Mouse (Mus musculus): ENCODE data around the gene Taf12. TPM values are rescaled to one million over a fixed set of nuclear protein-coding genes. Genes with fewer than 3 reads are reported as not detected.

Gene Taf12
- polyA plus RNA-seq, 1 experiment from 2014 or later: 23.9 TPM

DNA sequence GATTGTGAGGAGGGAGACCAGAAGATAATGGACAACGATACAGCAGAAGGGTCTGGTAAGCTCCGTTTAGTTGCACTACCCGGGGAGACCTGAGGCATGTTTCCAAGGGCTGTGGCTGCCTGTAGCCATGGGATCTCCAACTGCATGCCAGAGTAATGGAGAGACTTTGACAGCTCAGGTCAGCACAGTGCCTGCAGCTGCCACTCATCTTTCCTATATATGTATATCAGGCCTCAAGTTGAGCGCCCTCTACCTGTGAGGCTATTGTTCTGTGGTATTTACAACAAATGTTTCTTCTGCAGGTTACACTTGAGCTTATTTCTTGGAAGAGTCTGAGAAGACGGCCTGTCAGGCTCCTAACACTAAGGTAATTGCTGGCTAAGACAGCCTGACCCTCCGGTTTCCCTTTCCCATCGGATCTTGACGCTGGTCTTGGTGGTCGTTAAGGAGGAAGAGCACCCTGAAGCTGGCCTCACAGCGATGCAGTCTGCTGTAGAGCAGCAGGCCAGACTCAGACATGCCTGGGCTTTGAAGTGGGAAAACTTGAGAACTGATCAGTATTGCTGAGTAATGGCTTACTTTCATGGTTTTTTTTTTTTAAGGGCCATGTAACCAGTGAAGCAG, 35.8 kb downstream of the Taf12 start:
- Histone ChIP-seq H3K4me3 (ENCODE audit: low read depth, low read length) (peak overlapping the region; percentile 78), H3K4me2 (replicated peaks; ENCODE audit: low read depth) (peak overlapping the region; percentile 77), H3K36me3 (ENCODE audit: control insufficient read depth, insufficient read depth, low read length) (peaks cover 6% of the 10 kb centered on the region), H3K4me1 (replicated peaks; ENCODE audit: control insufficient read depth, insufficient read depth) (no peaks in the 10 kb centered on the region), H3K9me3 (ENCODE audit: control insufficient read depth, low read length) (no peaks in the 10 kb centered on the region), H3K27me3 (ENCODE audit: control insufficient read depth, insufficient read depth, low read length) (no peaks in the 10 kb centered on the region), H3K9ac (ENCODE audit: low read length) (peak overlapping the region; percentile 92), H3K27ac (replicated peaks) (peak overlapping the region; percentile 93; the same call in 1 of the 2 replicates)
- WGBS: 23% methylated on average over 10 of the region's 10 CpGs
- peak; percentile 79 for TF ChIP-seq CTCF (IDR thresholded peaks at IDR 0.05; ENCODE audit: low read depth)
- no peak for TF ChIP-seq EP300 (optimal IDR thresholded peaks at IDR 0.05)
- ATAC-seq (ENCODE audit: low FRiP score, low TSS enrichment) (peak; percentile 46; the same call in 1 of the 2 replicates), DNase-seq (ENCODE audit: low spot score) (peak; percentile 68)

DNA sequence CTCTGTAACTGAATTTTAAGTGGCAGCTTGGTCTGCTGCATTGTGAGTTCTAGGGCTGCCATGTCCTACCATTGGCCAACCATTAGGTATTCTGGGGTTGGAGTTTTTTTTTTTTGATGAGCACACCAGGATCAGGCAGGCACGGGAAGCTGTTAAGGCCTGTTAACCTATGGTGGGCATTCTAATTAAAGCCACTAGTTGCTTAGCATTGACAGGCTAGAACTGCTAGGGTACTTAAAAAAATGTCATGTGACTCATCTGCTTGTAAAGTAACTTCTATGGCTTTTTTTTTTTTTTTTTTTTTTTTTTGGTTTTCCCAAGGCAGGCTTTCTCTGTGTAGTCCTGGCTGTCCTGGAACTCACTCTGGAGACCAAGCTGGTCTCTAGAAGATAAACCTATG, 37.0 kb downstream of the Taf12 start:
- WGBS: 55% methylated on average over 1 of the region's 1 CpGs
- Histone ChIP-seq H3K4me1 (replicated peaks; ENCODE audit: control insufficient read depth, insufficient read depth) (no peaks in the 10 kb centered on the region), H3K36me3 (ENCODE audit: control insufficient read depth, insufficient read depth, low read length) (peaks cover 6% of the 10 kb centered on the region), H3K4me2 (replicated peaks; ENCODE audit: low read depth) (no peak overlapping the region), H3K4me3 (ENCODE audit: low read depth, low read length) (no peak overlapping the region), H3K9me3 (ENCODE audit: control insufficient read depth, low read length) (no peaks in the 10 kb centered on the region), H3K9ac (ENCODE audit: low read length) (no peak overlapping the region), H3K27me3 (ENCODE audit: control insufficient read depth, insufficient read depth, low read length) (no peaks in the 10 kb centered on the region), H3K27ac (replicated peaks) (no peak overlapping the region)
- ATAC-seq (ENCODE audit: low FRiP score, low TSS enrichment) (no peak), DNase-seq (ENCODE audit: low spot score) (no peak)
- TF ChIP-seq CTCF (IDR thresholded peaks at IDR 0.05; ENCODE audit: low read depth): no peak
- no peak for TF ChIP-seq EP300 (optimal IDR thresholded peaks at IDR 0.05)

DNA sequence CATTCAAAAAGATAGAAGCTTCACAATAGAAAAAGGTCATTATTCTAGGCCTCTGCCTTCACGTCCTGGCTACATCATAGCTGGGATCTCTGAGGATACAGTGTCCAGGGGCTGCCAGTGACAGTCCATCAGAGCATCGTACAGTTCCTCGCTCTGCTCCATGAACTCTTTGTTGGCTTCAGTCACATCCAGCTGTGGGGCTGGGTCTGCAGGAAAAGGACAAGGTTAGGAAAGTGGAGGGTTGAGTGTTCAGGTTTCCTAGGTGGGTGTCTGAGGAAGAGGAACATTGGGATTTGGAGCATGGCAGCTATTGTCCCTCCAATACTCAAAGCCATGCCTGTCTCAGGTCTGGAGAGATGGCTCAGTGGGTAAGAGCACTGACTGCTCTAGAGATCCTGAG, 37.6 kb downstream of the Taf12 start:
- Histone ChIP-seq H3K27me3 (ENCODE audit: control insufficient read depth, insufficient read depth, low read length) (no peaks in the 10 kb centered on the region), H3K4me2 (replicated peaks; ENCODE audit: low read depth) (no peak overlapping the region), H3K4me1 (replicated peaks; ENCODE audit: control insufficient read depth, insufficient read depth) (no peaks in the 10 kb centered on the region), H3K9me3 (ENCODE audit: control insufficient read depth, low read length) (no peaks in the 10 kb centered on the region), H3K36me3 (ENCODE audit: control insufficient read depth, insufficient read depth, low read length) (peaks cover 10% of the 10 kb centered on the region), H3K27ac (replicated peaks) (no peak overlapping the region), H3K4me3 (ENCODE audit: low read depth, low read length) (no peak overlapping the region), H3K9ac (ENCODE audit: low read length) (no peak overlapping the region)
- TF ChIP-seq CTCF (IDR thresholded peaks at IDR 0.05; ENCODE audit: low read depth) (no peak), EP300 (optimal IDR thresholded peaks at IDR 0.05) (no peak)
- DNase-seq (ENCODE audit: low spot score) (no peak), ATAC-seq (ENCODE audit: low FRiP score, low TSS enrichment) (no peak)
- 54% methylated on average over 3 of the region's 3 CpGs for WGBS

DNA sequence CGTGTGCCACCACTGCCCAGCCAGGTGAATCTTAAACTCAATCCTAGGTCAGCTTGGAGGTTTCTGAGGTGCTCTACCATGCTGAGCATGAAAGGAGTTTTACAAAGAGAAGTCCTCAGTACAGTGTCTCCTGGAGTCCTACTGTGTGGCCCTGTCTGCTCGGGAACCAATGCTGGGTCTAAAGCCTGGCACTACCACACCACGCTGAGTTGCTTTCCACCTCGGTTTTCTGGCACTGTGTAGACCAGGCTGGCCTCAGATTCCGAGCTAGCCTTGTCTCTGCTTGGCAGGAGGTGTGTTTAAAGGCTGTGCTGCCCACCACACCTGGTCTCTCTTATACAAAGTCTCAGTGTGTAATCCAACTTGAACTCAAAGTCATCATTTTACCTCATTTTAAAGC, 38.5 kb downstream of the Taf12 start:
- Histone ChIP-seq H3K4me2 (replicated peaks; ENCODE audit: low read depth) (no peak overlapping the region), H3K27me3 (ENCODE audit: control insufficient read depth, insufficient read depth, low read length) (no peaks in the 10 kb centered on the region), H3K9ac (ENCODE audit: low read length) (no peak overlapping the region), H3K4me3 (ENCODE audit: low read depth, low read length) (no peak overlapping the region), H3K36me3 (ENCODE audit: control insufficient read depth, insufficient read depth, low read length) (peaks cover 15% of the 10 kb centered on the region), H3K27ac (replicated peaks) (no peak overlapping the region), H3K9me3 (ENCODE audit: control insufficient read depth, low read length) (no peaks in the 10 kb centered on the region), H3K4me1 (replicated peaks; ENCODE audit: control insufficient read depth, insufficient read depth) (no peaks in the 10 kb centered on the region)
- WGBS: 83% methylated on average over 5 of the region's 5 CpGs
- TF ChIP-seq EP300 (optimal IDR thresholded peaks at IDR 0.05) (no peak), CTCF (IDR thresholded peaks at IDR 0.05; ENCODE audit: low read depth) (no peak)
- DNase-seq (ENCODE audit: low spot score) (no peak), ATAC-seq (ENCODE audit: low FRiP score, low TSS enrichment) (no peak)

DNA sequence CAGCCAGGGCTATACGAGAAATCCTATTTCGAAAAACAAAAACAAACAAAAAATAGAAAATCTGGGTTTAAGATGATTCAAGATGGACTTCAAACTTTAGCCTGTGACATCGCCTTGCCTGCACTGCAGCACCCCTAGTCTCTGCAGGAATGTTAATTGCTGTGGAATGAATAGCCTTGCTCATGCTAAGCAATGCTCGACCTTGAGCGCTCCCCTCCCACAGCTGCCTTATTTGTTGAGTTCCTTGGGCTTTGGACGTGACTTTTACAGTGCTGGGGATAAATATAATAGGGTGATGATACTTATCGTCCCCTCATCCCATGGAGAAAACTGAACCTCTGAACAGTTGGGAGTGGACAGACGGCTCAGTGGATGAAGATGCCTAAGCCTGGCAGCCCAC, 41.5 kb downstream of the Taf12 start:
- no peak overlapping the region for H3K4me3 ChIP-seq (ENCODE audit: low read depth, low read length)
- no peak overlapping the region for H3K4me2 ChIP-seq (replicated peaks; ENCODE audit: low read depth)
- DNase-seq (ENCODE audit: low spot score) (no peak), ATAC-seq (ENCODE audit: low FRiP score, low TSS enrichment) (no peak)
- 83% methylated on average over 8 of the region's 8 CpGs for WGBS
- H3K9me3 ChIP-seq (ENCODE audit: control insufficient read depth, low read length): no peaks in the 10 kb centered on the region
- no peak overlapping the region for H3K27ac ChIP-seq (replicated peaks)
- H3K27me3 ChIP-seq (ENCODE audit: control insufficient read depth, insufficient read depth, low read length): no peaks in the 10 kb centered on the region
- H3K36me3 ChIP-seq (ENCODE audit: control insufficient read depth, insufficient read depth, low read length): peaks cover 14% of the 10 kb centered on the region
- TF ChIP-seq EP300 (optimal IDR thresholded peaks at IDR 0.05) (no peak), CTCF (IDR thresholded peaks at IDR 0.05; ENCODE audit: low read depth) (no peak)
- no peaks in the 10 kb centered on the region for H3K4me1 ChIP-seq (replicated peaks; ENCODE audit: control insufficient read depth, insufficient read depth)
- H3K9ac ChIP-seq (ENCODE audit: low read length): no peak overlapping the region

DNA sequence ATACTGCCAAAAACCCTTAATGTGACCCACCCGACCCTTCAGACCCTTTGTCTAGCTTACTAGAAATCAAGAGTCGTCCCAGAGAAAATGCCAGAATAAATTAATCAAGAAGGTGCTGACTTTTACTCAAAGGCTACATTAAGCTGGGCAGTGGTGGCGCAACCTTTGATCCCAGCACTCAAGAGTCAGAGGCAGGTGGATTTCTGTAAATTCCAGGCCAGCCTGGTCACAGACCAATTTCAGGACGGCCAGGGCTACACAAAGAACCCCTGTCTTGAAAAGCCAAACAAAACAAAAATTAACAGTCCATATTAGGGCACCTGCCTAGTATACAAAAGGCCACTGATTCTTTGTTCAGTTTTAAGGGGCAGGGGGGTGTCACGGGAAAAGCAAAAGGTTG, 52.3 kb downstream of the Taf12 start:
- TF ChIP-seq CTCF (IDR thresholded peaks at IDR 0.05; ENCODE audit: low read depth) (no peak), EP300 (optimal IDR thresholded peaks at IDR 0.05) (no peak)
- DNase-seq (ENCODE audit: low spot score) (no peak), ATAC-seq (ENCODE audit: low FRiP score, low TSS enrichment) (no peak)
- 73% methylated on average over 5 of the region's 5 CpGs for WGBS
- H3K36me3 ChIP-seq (ENCODE audit: control insufficient read depth, insufficient read depth, low read length): peaks cover 15% of the 10 kb centered on the region
- H3K9me3 ChIP-seq (ENCODE audit: control insufficient read depth, low read length): no peaks in the 10 kb centered on the region
- no peak overlapping the region for H3K9ac ChIP-seq (ENCODE audit: low read length)
- H3K4me3 ChIP-seq (ENCODE audit: low read depth, low read length): no peak overlapping the region
- H3K4me1 ChIP-seq (replicated peaks; ENCODE audit: control insufficient read depth, insufficient read depth): no peaks in the 10 kb centered on the region
- no peak overlapping the region for H3K4me2 ChIP-seq (replicated peaks; ENCODE audit: low read depth)
- no peaks in the 10 kb centered on the region for H3K27me3 ChIP-seq (ENCODE audit: control insufficient read depth, insufficient read depth, low read length)
- H3K27ac ChIP-seq (replicated peaks): no peak overlapping the region
